Mouse (Mus musculus) spleen, postnatal 0 days (tissue): Measurements from ENCODE around the gene Rps27l. TPM values are rescaled to one million over a fixed set of nuclear protein-coding genes. Genes with fewer than 3 reads are reported as not detected.

ENCODE experiments used
- polyA plus RNA-seq: library from polyadenylated mRNA; unstranded; fragments of >200 nt; fragmentation: Nextera tagmentation; extraction: Ambion mirVana; gene quantifications from 2 replicates; pipeline ENCODE4 v1.2.1, GENCODE M21; 2015

Rps27l gene
- 582 and 638 TPM in 2 replicates for polyA plus RNA-seq

GRCm38 (mm10) chr9:66945647-66946641 is at the start of gene Rps27l:
Gene Rps27l (plus strand): TSS chr9:66946086.

GRCm38 (mm10) chr9:66919382-66919971 is 26.4 kb upstream of the Rps27l start, which contains the start of gene Rab8b:
Gene Rab8b (minus strand): TSS chr9:66919687.

GRCm38 (mm10) chr9:66975239-66975645 is 29.4 kb downstream of the Rps27l start, which contains the start of gene Lactb:
Gene Lactb (minus strand): TSS chr9:66975484.

Other genes starting within 250 kb of the Rps27l start
- gene Car12, start 232.4 kb upstream of the Rps27l start, polyA plus RNA-seq: 0.18 and 0.32 TPM in 2 replicates
- gene Aph1b, start 150.6 kb upstream of the Rps27l start, polyA plus RNA-seq: 2.2 and 3.1 TPM in 2 replicates
- gene Gm10647, start 149.0 kb upstream of the Rps27l start, polyA plus RNA-seq: 0.10 and 0.39 TPM in 2 replicates
- gene Aph1c, start 111.4 kb upstream of the Rps27l start, polyA plus RNA-seq: 4.9 and 6.7 TPM in 2 replicates
- gene Rab8b, start 26.4 kb upstream of the Rps27l start, polyA plus RNA-seq: 38.9 and 39.6 TPM in 2 replicates
- gene Lactb, start 29.4 kb downstream of the Rps27l start, polyA plus RNA-seq: 6.8 and 7.9 TPM in 2 replicates
- gene Tpm1, start 103.3 kb downstream of the Rps27l start, polyA plus RNA-seq: 220 and 249 TPM in 2 replicates